In the genomic region with DNA sequence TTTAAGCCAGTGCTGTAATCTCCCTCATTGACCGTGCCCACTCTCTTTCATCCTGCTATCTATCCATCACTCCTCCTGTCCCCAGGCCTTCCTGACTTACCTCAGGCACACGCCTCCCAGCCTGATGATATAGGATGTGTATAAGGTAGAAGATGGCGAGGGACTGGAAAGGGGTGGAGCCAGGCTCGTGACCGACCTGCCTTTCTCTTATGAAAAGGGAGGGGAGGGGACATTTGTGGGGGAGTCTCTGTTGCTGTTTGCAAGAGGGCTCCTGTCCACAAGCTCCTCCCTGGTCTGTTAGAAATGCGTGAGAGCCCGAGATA, we compare ENCODE assay signal across 12 mouse cellular contexts. TPM values are rescaled to one million over a fixed set of nuclear protein-coding genes. Genes with fewer than 3 reads are reported as not detected.
A peak's percentile ranks its signal among the peaks of the same experiment; 100 is the strongest.
DNase-seq lines count a peak whose midpoint lies in the region; ATAC-seq and TF ChIP-seq lines count a peak whose summit lies in the region.
"Had no signal": no experiment of that assay in that cellular context is flagged by ENCODE, and none has a peak within 500 bp of the region (broad histone marks: within the 10 kb centered on the region; RNA-seq: fewer than 3 reads in every experiment).

TSS of gene Tspo2 (minus strand) at position 170 of the 323 bp plus-strand sequence.

- no peak within 1 kb of the TSS for H3K27ac ChIP-seq in forebrain, embryonic 13.5 days
- no peak within 1 kb of the TSS for H3K27ac ChIP-seq in forebrain, embryonic 11.5 days (ENCODE audit: low read depth, low read length)
- no peak within 1 kb of the TSS for H3K27ac ChIP-seq in midbrain, embryonic 15.5 days
- H3K27ac ChIP-seq in midbrain, embryonic 14.5 days (replicated peaks; ENCODE audit: low read depth, low read length), result no peak within 1 kb of the TSS
- H3K27ac ChIP-seq in liver, embryonic 12.5 days, result peak within 1 kb of the TSS; percentile 99
- H3K27ac ChIP-seq in stomach, embryonic 15.5 days, result no peak within 1 kb of the TSS
- H3K27ac ChIP-seq in kidney, adult 2 months (ENCODE audit: insufficient read depth, low read depth, low read length), result no peak within 1 kb of the TSS
- H3K27ac ChIP-seq: midbrain, embryonic 12.5 days had no signal

- H3K36me3 ChIP-seq in forebrain, embryonic 13.5 days (ENCODE audit: poor library complexity, severe bottlenecking), result no peaks in the 10 kb centered on the region
- H3K36me3 ChIP-seq in forebrain, embryonic 11.5 days (ENCODE audit: control insufficient read depth, insufficient read depth, low read length), result no peaks in the 10 kb centered on the region
- no peaks in the 10 kb centered on the region for H3K36me3 ChIP-seq in midbrain, embryonic 15.5 days (replicated peaks)
- no peaks in the 10 kb centered on the region for H3K36me3 ChIP-seq in midbrain, embryonic 14.5 days (ENCODE audit: control insufficient read depth, insufficient read depth, low read length)
- H3K36me3 ChIP-seq in liver, embryonic 12.5 days, result peaks cover 33% of the 10 kb centered on the region
- H3K36me3 ChIP-seq in stomach, embryonic 15.5 days, result no peaks in the 10 kb centered on the region
- no peaks in the 10 kb centered on the region for H3K36me3 ChIP-seq in kidney, adult 2 months (ENCODE audit: control insufficient read depth, insufficient read depth, low read length)
- H3K36me3 ChIP-seq: midbrain, embryonic 12.5 days had no signal

- H3K9ac ChIP-seq in forebrain, embryonic 13.5 days, result no peak within 1 kb of the TSS
- no peak within 1 kb of the TSS for H3K9ac ChIP-seq in forebrain, embryonic 11.5 days (ENCODE audit: low read length)
- no peak within 1 kb of the TSS for H3K9ac ChIP-seq in midbrain, embryonic 15.5 days
- H3K9ac ChIP-seq in midbrain, embryonic 14.5 days (replicated peaks; ENCODE audit: low read length), result no peak within 1 kb of the TSS
- H3K9ac ChIP-seq in liver, embryonic 12.5 days, result peak within 1 kb of the TSS; percentile 80
- H3K9ac ChIP-seq in stomach, embryonic 15.5 days, result no peak within 1 kb of the TSS
- H3K9ac ChIP-seq: midbrain, embryonic 12.5 days had no signal

- no peak within 1 kb of the TSS for H3K4me2 ChIP-seq in forebrain, embryonic 13.5 days
- H3K4me2 ChIP-seq in forebrain, embryonic 11.5 days (ENCODE audit: low read depth, low read length, severe bottlenecking), result no peak within 1 kb of the TSS
- no peak within 1 kb of the TSS for H3K4me2 ChIP-seq in midbrain, embryonic 15.5 days
- H3K4me2 ChIP-seq in midbrain, embryonic 14.5 days (ENCODE audit: low read length), result no peak within 1 kb of the TSS
- H3K4me2 ChIP-seq in liver, embryonic 12.5 days, result peak within 1 kb of the TSS; percentile 73
- H3K4me2 ChIP-seq in stomach, embryonic 15.5 days, result no peak within 1 kb of the TSS
- H3K4me2 ChIP-seq: midbrain, embryonic 12.5 days had no signal

- H3K27me3 ChIP-seq in forebrain, embryonic 13.5 days, result no peaks in the 10 kb centered on the region
- no peaks in the 10 kb centered on the region for H3K27me3 ChIP-seq in forebrain, embryonic 11.5 days (ENCODE audit: control insufficient read depth, insufficient read depth, low read length)
- no peaks in the 10 kb centered on the region for H3K27me3 ChIP-seq in midbrain, embryonic 15.5 days (replicated peaks)
- H3K27me3 ChIP-seq in midbrain, embryonic 14.5 days (ENCODE audit: control insufficient read depth, insufficient read depth, low read length), result no peaks in the 10 kb centered on the region
- H3K27me3 ChIP-seq in liver, embryonic 12.5 days (replicated peaks), result no peaks in the 10 kb centered on the region
- H3K27me3 ChIP-seq in stomach, embryonic 15.5 days (replicated peaks), result no peaks in the 10 kb centered on the region
- no peaks in the 10 kb centered on the region for H3K27me3 ChIP-seq in kidney, adult 2 months (replicated peaks; ENCODE audit: control insufficient read depth, insufficient read depth, low read length)
- H3K27me3 ChIP-seq: midbrain, embryonic 12.5 days had no signal

- H3K4me3 ChIP-seq in forebrain, embryonic 13.5 days, result no peak within 1 kb of the TSS
- H3K4me3 ChIP-seq in forebrain, embryonic 11.5 days (ENCODE audit: low read depth, low read length), result no peak within 1 kb of the TSS
- no peak within 1 kb of the TSS for H3K4me3 ChIP-seq in midbrain, embryonic 15.5 days
- H3K4me3 ChIP-seq in midbrain, embryonic 14.5 days (replicated peaks; ENCODE audit: low read depth, low read length), result no peak within 1 kb of the TSS
- peak within 1 kb of the TSS; percentile 67 for H3K4me3 ChIP-seq in liver, embryonic 12.5 days
- no peak within 1 kb of the TSS for H3K4me3 ChIP-seq in stomach, embryonic 15.5 days (replicated peaks)
- no peak within 1 kb of the TSS for H3K4me3 ChIP-seq in kidney, adult 2 months (ENCODE audit: insufficient read depth, low read depth, low read length)
- H3K4me3 ChIP-seq: midbrain, embryonic 12.5 days had no signal

- H3K9me3 ChIP-seq in forebrain, embryonic 13.5 days (replicated peaks), result no peaks in the 10 kb centered on the region
- no peaks in the 10 kb centered on the region for H3K9me3 ChIP-seq in forebrain, embryonic 11.5 days (ENCODE audit: control insufficient read depth, low read length)
- no peaks in the 10 kb centered on the region for H3K9me3 ChIP-seq in midbrain, embryonic 15.5 days
- no peaks in the 10 kb centered on the region for H3K9me3 ChIP-seq in midbrain, embryonic 14.5 days (ENCODE audit: control insufficient read depth, low read length)
- H3K9me3 ChIP-seq in liver, embryonic 12.5 days (replicated peaks), result no peaks in the 10 kb centered on the region
- no peaks in the 10 kb centered on the region for H3K9me3 ChIP-seq in stomach, embryonic 15.5 days
- H3K9me3 ChIP-seq: midbrain, embryonic 12.5 days had no signal

- no peak for TF ChIP-seq POLR2A in kidney, adult 2 months (IDR thresholded peaks at IDR 0.05; ENCODE audit: low read depth, low read length)

- WGBS in forebrain, embryonic 13.5 days, result 77% methylated on average over 7 of the region's 7 CpGs
- 80% methylated on average over 7 of the region's 7 CpGs for WGBS in forebrain, embryonic 11.5 days
- 73% methylated on average over 7 of the region's 7 CpGs for WGBS in midbrain, embryonic 15.5 days
- 59% methylated on average over 7 of the region's 7 CpGs for WGBS in midbrain, embryonic 14.5 days
- WGBS in liver, embryonic 12.5 days (ENCODE audit: insufficient replicate concordance), result 17% methylated on average over 7 of the region's 7 CpGs
- 49% methylated on average over 7 of the region's 7 CpGs for WGBS in stomach, embryonic 15.5 days
- WGBS in kidney, adult 2 months, result 66% methylated on average over 7 of the region's 7 CpGs

- ATAC-seq in forebrain, embryonic 13.5 days, result 0 out of 2 replicates have a peak, but pooled peaks have one; percentile 38
- no peak for ATAC-seq in forebrain, embryonic 11.5 days (replicated peaks; ENCODE audit: low FRiP score)
- peak; percentile 33; the same call in 1 of the 2 replicates for ATAC-seq in midbrain, embryonic 15.5 days (replicated peaks)
- ATAC-seq in midbrain, embryonic 14.5 days (ENCODE audit: low FRiP score, low TSS enrichment), result no peak
- peak; percentile 76 for ATAC-seq in liver, embryonic 12.5 days
- ATAC-seq in stomach, embryonic 15.5 days (ENCODE audit: insufficient read depth, low FRiP score, low read depth), result peak; percentile 55; the same call in 1 of the 2 replicates
- ATAC-seq: forebrain, embryonic 16.5 days had no signal

- DNase-seq in forebrain, embryonic 11.5 days (ENCODE audit: low spot score), result no peak
- no peak for DNase-seq in midbrain, embryonic 14.5 days
- no peak for DNase-seq in kidney, adult 2 months
- no peak for DNase-seq in ovary, postnatal 10 days (ENCODE audit: low spot score)
- DNase-seq: embryo, embryonic 11 days; kidney, postnatal 36 days had no signal

- no peak for TF ChIP-seq CTCF in kidney, adult 2 months (conservative IDR thresholded peaks at IDR 0.05; ENCODE audit: insufficient read depth, insufficient read length, low read depth, low read length)

- H3K4me1 ChIP-seq in forebrain, embryonic 13.5 days, result peaks cover 10% of the 10 kb centered on the region
- H3K4me1 ChIP-seq in forebrain, embryonic 11.5 days (replicated peaks; ENCODE audit: control insufficient read depth, insufficient read depth, low read length), result no peaks in the 10 kb centered on the region
- H3K4me1 ChIP-seq in midbrain, embryonic 15.5 days, result peaks cover 4% of the 10 kb centered on the region; the same call in 1 of the 2 replicates
- no peaks in the 10 kb centered on the region for H3K4me1 ChIP-seq in midbrain, embryonic 14.5 days (ENCODE audit: control insufficient read depth, insufficient read depth, low read length)
- H3K4me1 ChIP-seq in liver, embryonic 12.5 days, result peaks cover 90% of the 10 kb centered on the region
- 0 out of 2 replicates have a peak, but pooled peaks cover 11% of the 10 kb centered on the region for H3K4me1 ChIP-seq in stomach, embryonic 15.5 days
- H3K4me1 ChIP-seq in kidney, adult 2 months (ENCODE audit: control insufficient read depth, insufficient read depth, low read length), result no peaks in the 10 kb centered on the region

RNA-seq across cellular contexts. Expression of gene Tspo2, which starts in this region (rescaled TPM):
- 1.7 and 2.4 TPM in 2 replicates for polyA plus RNA-seq in forebrain, embryonic 13.5 days (2015; fragmentation: Nextera tagmentation; extraction: Ambion mirVana)
- polyA plus RNA-seq in forebrain, embryonic 11.5 days (2014; fragmentation: Nextera tagmentation; extraction: Ambion mirVana), result 0.63 and 1.4 TPM in 2 replicates
- polyA plus RNA-seq in midbrain, embryonic 15.5 days (2015; fragmentation: Nextera tagmentation; extraction: Ambion mirVana), result 1.7 and 2.6 TPM in 2 replicates
- polyA plus RNA-seq in midbrain, embryonic 14.5 days (2014; fragmentation: Nextera tagmentation; extraction: Ambion mirVana), result 2.5 and 4.6 TPM in 2 replicates
- 123 and 126 TPM in 2 replicates for polyA plus RNA-seq in liver, embryonic 12.5 days (2016; fragmentation: Nextera tagmentation; extraction: Ambion mirVana)
- 6.8 and 13.6 TPM in 2 replicates for polyA plus RNA-seq in stomach, embryonic 15.5 days (2015; fragmentation: Nextera tagmentation; extraction: Ambion mirVana)
- 0.41 and 0.53 TPM in 2 replicates for polyA plus RNA-seq in kidney, adult 2 months (2012; rRNA removed)

Comparison
In these comparisons a context has a peak if more than half of its experiments do, and no peak if none do; other contexts are left out.
1. ATAC-seq: peak in forebrain, embryonic 13.5 days (single experiment), midbrain, embryonic 15.5 days (single experiment), liver, embryonic 12.5 days (single experiment) and stomach, embryonic 15.5 days (single experiment); none in forebrain, embryonic 11.5 days (single experiment) and midbrain, embryonic 14.5 days (single experiment).